Mouse (Mus musculus) heart, embryonic 10.5 days (tissue): Measurements from ENCODE around the gene Abtb1. TPM values are rescaled to one million over a fixed set of nuclear protein-coding genes. Genes with fewer than 3 reads are reported as not detected.

Experiments used
- DNase-seq: peaks from one replicate; pipeline ENCODE4 v3.0.0-alpha.2; 2017; ENCODE audit warnings: low spot score
- H3K27ac ChIP-seq: fragments of 300-500 bp; sonication (generic); 2 replicates; pipeline ENCODE4 v1.5.1; 2016; ENCODE audit warnings: mild to moderate bottlenecking
- H3K27me3 ChIP-seq: fragments of 300-500 bp; sonication (generic); 2 replicates; pipeline ENCODE4 v1.6.1; 2016; ENCODE audit warnings: mild to moderate bottlenecking; ENCODE audit not compliant: poor library complexity, insufficient read depth, severe bottlenecking
- H3K36me3 ChIP-seq: fragments of 300-500 bp; sonication (generic); 2 replicates; pipeline ENCODE4 v1.6.1; 2016; ENCODE audit warnings: mild to moderate bottlenecking, moderate library complexity
- H3K4me1 ChIP-seq: fragments of 300-500 bp; sonication (generic); 2 replicates; pipeline ENCODE4 v1.6.1; 2016; ENCODE audit warnings: mild to moderate bottlenecking
- H3K4me3 ChIP-seq: fragments of 300-500 bp; sonication (generic); 2 replicates; pipeline ENCODE4 v1.5.1; 2016; ENCODE audit warnings: mild to moderate bottlenecking, moderate library complexity
- H3K9me3 ChIP-seq: fragments of 300-500 bp; sonication (generic); 2 replicates; pipeline ENCODE4 v1.6.1; 2016; ENCODE audit warnings: mild to moderate bottlenecking, moderate library complexity
- WGBS: fragments of 180-500 bp; shearing (Covaris S2); methylation state at CpG from one replicate; pipeline ENCODE4 v1.1.7; 2016; 5-methylcytosine and 5-hydroxymethylcytosine counted together
- polyA plus RNA-seq: library from polyadenylated mRNA; unstranded; fragments of >200 nt; fragmentation: Nextera tagmentation; extraction: Ambion mirVana; gene quantifications from 2 replicates; pipeline ENCODE4 v1.2.1, GENCODE M21; 2016

Gene Abtb1
- polyA plus RNA-seq, 1 experiment from 2014 or later: 23.5 TPM

DNA sequence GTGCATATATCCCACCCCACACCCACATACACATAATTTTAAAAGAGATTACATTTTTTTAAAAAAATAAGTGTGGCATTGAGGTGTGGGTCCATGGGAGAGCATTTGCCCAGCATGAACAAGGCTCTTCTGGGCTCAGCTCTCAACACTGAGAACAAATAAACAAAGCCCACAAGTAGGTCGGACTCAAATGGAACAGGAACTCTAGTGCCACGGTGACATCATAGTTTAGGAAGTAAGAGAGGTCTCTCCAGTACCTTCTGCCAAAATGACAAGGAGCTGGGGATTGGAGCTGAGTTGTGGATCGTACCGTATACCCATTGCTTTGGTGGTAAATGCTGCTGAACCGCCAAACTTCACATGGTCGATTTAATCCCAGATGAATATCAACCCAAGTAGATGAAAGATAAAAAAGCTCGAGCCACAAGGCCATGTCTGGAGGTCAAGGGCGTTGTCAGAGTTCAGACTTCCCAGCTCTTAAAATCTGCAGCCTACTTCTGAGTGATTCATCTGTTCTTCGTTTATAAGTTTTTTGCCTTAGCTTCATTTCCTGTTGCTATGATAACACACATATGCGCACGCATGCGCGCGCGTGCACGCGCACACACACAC is 36.7 kb downstream of the Abtb1 start:
- Histone ChIP-seq H3K4me3 (no peak overlapping the region), H3K9me3 (no peaks in the 10 kb centered on the region), H3K27me3 (no peaks in the 10 kb centered on the region), H3K36me3 (no peaks in the 10 kb centered on the region), H3K27ac (no peak overlapping the region), H3K4me1 (peaks cover 33% of the 10 kb centered on the region)
- DNase-seq: no peak
- 85% methylated on average over 17 of the region's 17 CpGs for WGBS

GRCm38 (mm10) chr6:88803957-88804695 is 37.7 kb downstream of the Abtb1 start:
- WGBS: 77% methylated on average over 4 of the region's 4 CpGs
- no peak overlapping the region for H3K4me3 ChIP-seq
- peaks cover 23% of the 10 kb centered on the region for H3K4me1 ChIP-seq

GRCm38 (mm10) chr6:88803051-88803450 is 38.7 kb downstream of the Abtb1 start:
- Histone ChIP-seq H3K9me3 (no peaks in the 10 kb centered on the region), H3K36me3 (no peaks in the 10 kb centered on the region), H3K4me3 (no peak overlapping the region), H3K4me1 (peaks cover 23% of the 10 kb centered on the region), H3K27me3 (no peaks in the 10 kb centered on the region), H3K27ac (0 out of 2 replicates have a peak overlapping the region, but pooled peaks have one; percentile 22)
- no peak for DNase-seq
- WGBS: 79% methylated on average over 7 of the region's 7 CpGs

More at GRCm38 (mm10) chr6:88803957-88804695, 37.7 kb downstream of the Abtb1 start:
- DNase-seq: no peak
- no peaks in the 10 kb centered on the region for H3K9me3 ChIP-seq
- no peaks in the 10 kb centered on the region for H3K27me3 ChIP-seq
- no peaks in the 10 kb centered on the region for H3K36me3 ChIP-seq
- H3K27ac ChIP-seq: no peak overlapping the region

- Histone ChIP-seq H3K9me3 (no peaks in the 10 kb centered on the region), H3K27ac (peak overlapping the region; percentile 32; the same call in 1 of the 2 replicates), H3K27me3 (peaks cover 5% of the 10 kb centered on the region; the same call in 1 of the 2 replicates), H3K4me1 (peaks cover 23% of the 10 kb centered on the region), H3K36me3 (no peaks in the 10 kb centered on the region), H3K4me3 (no peak overlapping the region)
- 18% methylated on average over 3 of the region's 3 CpGs for WGBS
- no peak for DNase-seq
Observed at GRCm38 (mm10) chr6:88800735-88801134, 41.0 kb downstream of the Abtb1 start.

GRCm38 (mm10) chr6:88800191-88800590 is 41.6 kb downstream of the Abtb1 start:
- Histone ChIP-seq H3K36me3 (no peaks in the 10 kb centered on the region), H3K9me3 (no peaks in the 10 kb centered on the region), H3K27ac (peak overlapping the region; percentile 32; the same call in 1 of the 2 replicates), H3K27me3 (peaks cover 5% of the 10 kb centered on the region; the same call in 1 of the 2 replicates), H3K4me1 (peaks cover 23% of the 10 kb centered on the region), H3K4me3 (no peak overlapping the region)
- WGBS: 81% methylated on average over 7 of the region's 7 CpGs
- DNase-seq: no peak

GRCm38 (mm10) chr6:88794561-88794971 is 47.2 kb downstream of the Abtb1 start:
- H3K27ac ChIP-seq: no peak overlapping the region
- no peaks in the 10 kb centered on the region for H3K9me3 ChIP-seq
- H3K36me3 ChIP-seq: no peaks in the 10 kb centered on the region
- peaks cover 18% of the 10 kb centered on the region for H3K4me1 ChIP-seq
- DNase-seq: no peak
- peaks cover 5% of the 10 kb centered on the region; the same call in 1 of the 2 replicates for H3K27me3 ChIP-seq
- 76% methylated on average over 14 of the region's 14 CpGs for WGBS
- H3K4me3 ChIP-seq: no peak overlapping the region

- no peak for DNase-seq
- Histone ChIP-seq H3K27me3 (peaks cover 5% of the 10 kb centered on the region; the same call in 1 of the 2 replicates), H3K4me3 (no peak overlapping the region), H3K27ac (no peak overlapping the region), H3K9me3 (no peaks in the 10 kb centered on the region), H3K4me1 (peaks cover 22% of the 10 kb centered on the region), H3K36me3 (no peaks in the 10 kb centered on the region)
- 85% methylated on average over 13 of the region's 13 CpGs for WGBS
Observed at GRCm38 (mm10) chr6:88793872-88794271, 47.9 kb downstream of the Abtb1 start.

DNA sequence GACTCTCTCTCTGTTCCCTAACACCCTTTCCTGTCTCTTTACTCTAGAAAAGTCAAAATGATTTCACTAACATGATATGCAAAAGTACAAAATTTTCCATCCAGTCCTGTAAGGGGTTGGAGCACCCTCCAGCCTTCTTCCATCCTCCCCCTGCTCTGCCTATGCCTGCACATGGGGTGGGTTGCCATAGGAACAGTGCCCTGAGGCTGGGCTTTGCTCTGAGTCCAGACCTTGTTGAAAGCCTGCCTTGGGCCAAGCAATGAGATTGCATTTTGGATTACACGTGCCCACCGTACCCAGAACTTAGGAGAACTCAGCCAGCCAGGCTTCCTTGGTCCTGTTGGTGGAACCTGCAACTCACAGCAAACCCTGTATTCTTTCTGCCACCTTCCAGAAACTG is 48.5 kb downstream of the Abtb1 start:
- peaks cover 25% of the 10 kb centered on the region for H3K4me1 ChIP-seq
- H3K36me3 ChIP-seq: no peaks in the 10 kb centered on the region
- H3K27ac ChIP-seq: no peak overlapping the region
- WGBS: 59% methylated on average over 2 of the region's 2 CpGs
- no peak for DNase-seq
- no peaks in the 10 kb centered on the region for H3K9me3 ChIP-seq
- peaks cover 5% of the 10 kb centered on the region; the same call in 1 of the 2 replicates for H3K27me3 ChIP-seq
- H3K4me3 ChIP-seq: no peak overlapping the region

DNA sequence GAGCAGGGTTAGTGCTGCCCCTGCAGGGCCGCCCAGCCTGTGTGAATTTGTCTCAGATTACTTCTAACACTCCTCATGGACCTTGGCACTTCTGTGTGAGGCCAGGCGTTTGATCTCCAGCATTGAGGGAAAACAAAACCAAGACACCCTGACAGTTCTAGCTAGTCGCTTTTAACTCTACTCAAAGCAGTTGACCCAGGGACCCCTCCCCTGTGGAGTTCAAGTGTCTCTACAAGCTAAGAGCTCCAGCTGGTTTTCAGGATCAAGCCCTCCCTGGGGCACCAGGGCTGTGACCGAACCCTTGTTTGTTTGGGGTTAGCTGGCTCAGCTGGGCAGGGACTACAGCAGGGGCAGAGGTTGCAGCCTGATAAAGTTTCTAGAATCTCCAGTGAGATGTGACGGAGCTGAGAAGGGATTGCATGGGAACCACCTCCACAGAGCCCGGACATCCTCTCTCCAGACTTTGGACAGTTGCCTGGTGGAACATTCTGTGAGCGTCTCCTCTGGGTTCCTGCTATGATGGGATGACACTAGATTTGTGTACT is 49.6 kb downstream of the Abtb1 start:
- Histone ChIP-seq H3K4me1 (peaks cover 32% of the 10 kb centered on the region), H3K4me3 (no peak overlapping the region), H3K27ac (no peak overlapping the region), H3K27me3 (peaks cover 5% of the 10 kb centered on the region; the same call in 1 of the 2 replicates), H3K9me3 (no peaks in the 10 kb centered on the region), H3K36me3 (no peaks in the 10 kb centered on the region)
- 38% methylated on average over 7 of the region's 7 CpGs for WGBS
- DNase-seq: no peak

DNA sequence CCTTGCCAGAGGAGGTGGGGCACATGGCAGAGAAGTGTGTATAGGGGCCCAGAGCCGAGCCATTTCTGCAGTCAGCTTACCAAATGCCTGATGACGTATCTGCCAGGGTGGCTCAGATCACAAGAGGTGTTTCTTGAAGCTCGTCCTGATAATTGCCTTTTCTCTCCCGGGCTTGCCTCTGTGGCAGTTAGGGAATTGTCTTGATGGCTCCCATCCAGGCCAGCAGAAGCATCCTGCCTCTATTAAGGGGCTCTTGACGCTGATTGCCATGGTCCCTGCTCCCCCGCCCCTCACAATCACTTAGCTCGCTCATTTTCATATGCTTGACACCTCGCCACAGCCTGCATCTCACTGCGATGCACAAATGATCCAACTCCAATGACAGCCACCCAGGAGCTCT is 50.5 kb downstream of the Abtb1 start:
- Histone ChIP-seq H3K27ac (no peak overlapping the region), H3K4me3 (no peak overlapping the region), H3K4me1 (peaks cover 41% of the 10 kb centered on the region), H3K27me3 (no peaks in the 10 kb centered on the region), H3K36me3 (no peaks in the 10 kb centered on the region), H3K9me3 (no peaks in the 10 kb centered on the region)
- 38% methylated on average over 9 of the region's 9 CpGs for whole genome bisulfite sequencing
- DNase-seq: no peak

- no peaks in the 10 kb centered on the region for H3K36me3 ChIP-seq
- no peak overlapping the region for H3K4me3 ChIP-seq
- no peaks in the 10 kb centered on the region for H3K9me3 ChIP-seq
- no peak overlapping the region for H3K27ac ChIP-seq
- no peaks in the 10 kb centered on the region for H3K27me3 ChIP-seq
- peaks cover 67% of the 10 kb centered on the region for H3K4me1 ChIP-seq
- DNase-seq: no peak
- WGBS: 67% methylated on average over 11 of the region's 11 CpGs
Observed at GRCm38 (mm10) chr6:88788219-88788618, 53.6 kb downstream of the Abtb1 start.

DNA sequence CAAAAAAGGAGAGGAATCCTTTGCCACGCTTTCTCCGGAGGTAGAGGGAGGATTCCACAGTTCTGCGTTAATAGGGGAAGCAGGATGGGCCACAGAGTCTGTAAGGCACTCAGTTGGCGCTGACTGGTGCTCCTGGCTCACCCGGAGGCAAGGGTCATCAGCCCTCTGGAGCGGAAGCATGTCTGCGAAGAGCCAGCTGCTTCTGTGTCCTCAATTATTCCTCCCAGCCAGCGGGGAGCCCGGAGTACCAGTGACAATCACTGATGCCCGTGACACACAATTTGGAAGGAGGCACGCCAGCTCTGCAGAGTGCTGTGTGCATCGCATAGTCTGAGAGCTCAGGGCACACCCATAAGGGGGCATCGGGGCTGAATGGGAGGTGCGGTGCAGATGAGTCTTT is 54.3 kb downstream of the Abtb1 start:
- Histone ChIP-seq H3K27me3 (no peaks in the 10 kb centered on the region), H3K36me3 (no peaks in the 10 kb centered on the region), H3K4me1 (peaks cover 68% of the 10 kb centered on the region), H3K9me3 (no peaks in the 10 kb centered on the region), H3K4me3 (no peak overlapping the region), H3K27ac (peak overlapping the region; percentile 89)
- no peak for DNase-seq
- 63% methylated on average over 14 of the region's 14 CpGs for WGBS
